Mouse (Mus musculus) kidney, adult 11 months (tissue): ENCODE measurements around the gene BC024063.
"Not testable (repeated sequence)": the region's sequence is repeated elsewhere in the genome, so short reads cannot be mapped to it uniquely, and the experiment has no call there.

Experiments used
- DNase-seq: peaks from one replicate; pipeline ENCODE4 v3.0.0; 2022

BC024063 gene

DNA sequence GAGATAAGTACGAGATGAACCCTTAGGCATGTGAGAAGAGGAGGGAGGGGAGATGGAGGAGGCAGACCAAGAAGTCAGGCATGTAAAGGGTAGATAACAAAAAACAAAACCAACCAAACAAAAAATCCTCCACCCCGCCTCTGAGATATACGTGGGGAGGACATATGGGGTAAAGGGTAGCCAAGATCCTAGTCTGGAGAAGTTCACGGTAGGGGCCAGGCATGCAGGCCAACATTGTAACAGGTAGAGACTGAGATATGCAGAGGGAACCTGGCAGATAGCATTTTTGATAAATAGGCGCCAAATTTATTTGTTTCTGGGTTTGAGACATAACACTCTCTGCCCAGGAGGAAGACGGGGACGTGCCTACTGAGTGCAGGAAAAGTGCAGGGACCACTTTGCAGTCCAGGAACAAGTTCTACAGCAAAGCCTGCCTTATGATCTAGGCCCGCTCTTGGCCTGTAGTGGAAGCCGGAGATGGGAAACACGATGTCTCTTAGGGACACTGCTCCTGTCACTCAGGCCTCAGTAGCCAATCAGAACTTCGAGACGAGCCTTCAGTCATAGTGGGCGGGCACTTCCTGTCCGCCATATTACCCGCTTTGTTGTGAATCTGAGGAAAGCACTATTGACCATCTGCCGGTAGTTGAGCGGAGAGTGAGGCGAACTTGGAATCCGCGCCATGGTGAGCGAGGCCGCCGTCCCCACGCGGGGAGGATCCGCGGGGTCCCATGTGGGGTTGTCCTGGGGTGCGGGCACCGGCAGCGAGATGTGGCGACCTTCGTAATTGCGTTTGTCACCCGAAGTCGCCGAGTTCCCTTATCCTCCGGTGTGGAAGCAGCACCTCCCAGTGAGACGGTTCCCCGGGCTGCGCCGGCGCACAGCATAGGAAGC lies at the start of gene BC024063:
BC024063 (plus strand) TSS at position 626 of the 894 bp plus-strand sequence.
- DNase-seq: peak; percentile 61

DNA sequence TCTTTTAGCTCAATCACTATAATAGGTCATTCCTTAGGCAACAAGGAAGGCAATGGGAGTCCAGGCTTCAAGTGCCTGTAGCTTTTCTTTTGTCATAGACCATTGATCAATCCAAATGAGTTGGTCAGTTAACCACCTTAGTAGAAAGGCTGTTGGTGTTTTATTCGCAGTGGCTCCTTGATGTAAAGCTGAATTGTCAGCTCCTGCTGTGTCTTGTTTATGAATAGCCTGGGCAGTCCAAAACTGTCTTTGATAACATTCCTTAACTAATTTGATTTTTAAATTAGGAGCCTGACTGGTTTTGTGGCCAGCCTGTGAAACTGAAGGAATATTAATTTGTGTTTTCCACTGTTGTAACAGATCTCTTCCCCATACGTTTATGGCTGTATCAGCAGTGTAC lies 41.0 kb upstream of the BC024063 start:
- no peak for DNase-seq

DNA sequence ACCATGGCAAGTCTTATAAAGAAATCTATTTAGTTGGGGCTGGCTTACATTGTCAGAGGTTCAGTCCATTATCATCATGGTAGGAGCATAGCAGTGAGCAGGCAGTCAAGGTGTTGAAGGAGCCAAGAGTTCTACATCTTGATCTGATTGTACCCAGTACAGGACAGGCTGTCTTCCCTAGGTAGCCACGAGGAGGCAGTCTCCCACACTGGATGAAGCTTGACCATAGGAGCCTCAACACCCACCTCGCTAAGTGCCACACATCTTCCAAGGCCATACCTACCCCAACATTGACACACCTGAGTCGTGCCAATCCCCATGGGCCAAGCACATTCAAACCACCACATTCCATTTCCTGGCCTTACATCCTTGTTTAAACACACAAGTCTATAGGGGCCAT lies 36.5 kb upstream of the BC024063 start:
- DNase-seq: no peak

DNA sequence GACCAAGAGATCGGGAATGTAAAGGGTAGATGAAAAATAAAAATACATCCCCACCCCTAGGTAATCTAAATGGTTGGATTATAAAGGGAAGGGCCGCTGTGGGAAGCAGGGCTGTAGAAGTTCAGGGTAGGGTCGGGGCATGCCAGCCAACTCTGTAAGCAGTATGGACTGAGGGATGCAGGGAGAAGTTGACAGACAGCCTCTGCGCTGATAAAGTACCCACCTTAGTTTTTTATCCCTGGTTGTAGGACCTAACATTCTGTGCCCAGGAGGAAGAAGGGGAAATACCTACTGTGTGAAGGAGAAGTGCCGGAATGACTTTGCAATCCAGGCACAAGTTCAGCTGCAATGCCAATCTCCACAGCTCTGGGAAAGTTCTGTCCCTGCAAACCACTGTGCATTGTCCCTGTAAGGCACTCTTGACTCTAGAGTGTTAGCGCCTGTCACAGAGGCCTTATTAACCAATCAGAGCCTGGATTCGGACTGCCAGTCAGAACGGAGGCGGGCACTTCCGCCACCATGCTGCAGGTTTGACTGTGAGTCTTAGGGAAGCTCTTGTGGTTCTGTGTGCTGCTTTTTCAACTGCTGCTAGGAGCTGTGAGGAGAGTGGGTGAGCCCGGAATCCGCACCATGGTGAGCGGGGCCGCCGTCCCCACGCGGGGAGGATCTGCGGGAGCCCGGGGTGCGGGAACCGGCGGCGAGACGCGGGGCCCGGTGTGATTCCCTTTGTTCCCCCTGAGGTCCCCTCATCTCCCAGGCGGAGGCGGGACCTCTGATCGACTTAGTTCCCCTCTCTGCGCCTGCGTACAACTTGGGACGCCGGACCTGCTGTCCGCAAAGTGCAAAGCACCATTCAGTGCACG lies 35.3 kb upstream of the BC024063 start, which contains the start of gene Zfp873:
Zfp873 (plus strand) TSS at position 527 of the 863 bp plus-strand sequence.
- peak; percentile 94 for DNase-seq

DNA sequence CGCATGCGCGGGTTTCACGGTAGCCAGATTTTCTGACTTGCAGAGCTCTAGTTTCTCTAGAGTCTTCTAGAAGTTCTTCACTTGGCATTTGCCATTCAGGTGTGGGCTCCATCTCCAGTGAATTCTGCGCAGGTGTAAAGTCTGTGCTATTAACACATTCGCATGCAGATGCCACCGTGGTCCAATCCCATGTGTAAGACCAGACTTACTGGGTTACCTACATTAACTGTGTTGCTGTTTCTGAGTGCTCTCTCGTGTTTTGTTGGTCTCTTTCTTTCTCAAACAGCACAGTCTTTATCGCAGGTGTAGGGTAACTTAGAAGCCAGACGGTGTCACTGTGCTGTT lies 34.7 kb upstream of the BC024063 start:
- DNase-seq: not testable (repeated sequence)

DNA sequence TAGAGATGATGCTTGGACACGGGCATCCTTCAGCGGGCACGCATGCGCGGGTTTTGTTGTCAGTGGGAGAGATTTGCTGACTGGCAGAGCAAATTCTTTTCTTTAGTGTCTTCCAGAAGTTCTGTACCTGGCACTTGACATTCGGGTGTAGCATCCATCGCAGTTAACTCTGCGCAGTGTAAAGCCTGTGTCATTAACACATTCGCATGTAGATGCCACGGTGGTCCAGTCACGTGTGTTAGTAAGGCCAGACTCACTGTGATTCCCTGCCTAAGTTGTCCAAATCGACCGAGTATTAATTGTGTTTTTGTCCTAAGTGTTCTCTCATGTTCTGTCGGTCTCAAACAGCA lies 444 bp downstream of the BC024063 start:
- DNase-seq: not testable (repeated sequence)

DNA sequence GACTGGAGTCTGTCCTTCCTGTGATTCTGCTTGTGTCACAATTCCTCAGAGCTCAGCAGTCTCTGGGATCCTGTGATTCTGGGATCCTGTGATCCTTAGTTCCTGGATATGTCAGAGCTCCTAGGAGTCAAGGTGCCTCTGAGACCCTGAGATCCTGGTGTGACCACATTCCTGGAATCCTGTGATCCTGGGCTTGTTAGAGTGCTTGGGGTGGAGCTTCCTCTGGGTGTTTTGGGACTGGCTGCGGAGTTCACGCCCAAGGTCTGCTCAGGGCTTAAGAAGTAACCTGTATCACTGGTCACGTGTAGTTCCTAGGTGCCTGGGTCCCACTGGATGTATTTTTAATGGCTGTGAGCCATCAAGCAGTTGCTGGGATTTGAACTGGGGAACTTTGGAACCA lies 34.1 kb downstream of the BC024063 start:
- no peak for DNase-seq

DNA sequence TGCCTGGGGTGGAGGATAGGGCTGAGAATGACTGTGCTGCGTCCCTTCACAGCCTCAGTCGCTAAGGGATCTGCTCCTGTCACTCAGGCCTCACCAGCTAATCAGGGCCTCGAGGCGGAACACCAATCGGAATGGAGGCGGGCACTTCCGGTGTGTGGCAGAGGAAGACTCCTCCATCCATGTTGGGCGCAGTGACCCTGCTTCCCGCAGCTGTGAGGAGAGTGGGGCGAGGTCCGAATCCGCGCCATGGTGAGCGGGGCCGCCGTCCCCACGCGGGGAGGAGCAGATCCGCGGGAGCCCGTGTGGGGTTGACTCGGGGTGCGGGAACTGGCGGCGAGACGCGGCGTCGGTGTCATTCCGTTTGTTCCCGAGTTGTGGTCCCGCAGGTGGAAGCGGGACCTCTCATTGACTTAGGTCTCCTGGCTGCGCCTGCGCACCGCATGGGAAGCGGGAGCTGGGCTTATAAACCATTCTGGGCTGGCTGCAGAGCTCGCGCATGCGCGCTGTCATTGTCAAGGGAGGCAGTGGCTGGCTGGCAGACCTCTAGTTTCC lies 44.8 kb downstream of the BC024063 start, which contains the start of gene AU041133:
AU041133 (plus strand) TSS at position 164 of the 552 bp plus-strand sequence.
- DNase-seq: peak; percentile 85

DNA sequence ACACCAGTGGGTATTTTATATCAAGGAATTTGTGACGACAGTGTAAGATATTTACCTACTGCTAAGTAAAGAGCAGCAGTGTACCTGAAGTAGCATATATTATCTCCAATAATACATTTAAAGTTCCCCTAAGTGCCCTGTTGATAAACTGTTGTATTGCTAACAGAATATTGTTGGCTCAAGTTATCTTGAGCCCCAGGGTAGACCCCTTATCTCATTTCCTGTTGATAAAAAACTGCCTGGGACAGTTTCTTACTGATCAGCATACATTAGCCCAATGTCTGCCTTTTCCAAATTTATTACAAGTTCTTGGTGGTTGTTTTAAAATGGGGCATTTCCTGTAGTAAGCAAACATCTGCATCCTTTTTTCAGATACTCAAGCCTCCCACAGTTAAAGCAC lies 62.1 kb downstream of the BC024063 start:
- no peak for DNase-seq

DNA sequence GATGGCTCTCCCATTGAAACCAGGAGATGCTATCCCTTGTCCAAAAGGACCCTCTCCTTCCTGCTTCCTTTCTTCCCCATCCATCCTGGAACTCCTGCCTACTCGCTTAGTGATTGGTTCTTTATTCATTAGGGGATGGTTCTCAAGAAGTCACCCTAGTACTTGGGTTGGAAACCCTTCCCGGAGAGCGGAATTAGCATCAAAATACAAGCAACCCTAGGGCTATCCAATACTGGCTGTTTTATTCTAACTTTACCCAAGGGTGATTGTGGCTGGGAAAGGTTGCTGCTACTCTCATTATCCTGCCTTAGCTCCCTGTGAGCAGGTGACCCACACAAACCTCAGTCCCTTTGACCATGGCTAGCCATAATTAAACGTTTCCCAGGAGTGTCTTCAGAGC lies 64.4 kb downstream of the BC024063 start:
- DNase-seq: no peak
